Mouse (Mus musculus) embryonic facial prominence, embryonic 15.5 days (tissue): ENCODE data around the gene Socs5. TPM values are rescaled to one million over a fixed set of nuclear protein-coding genes. Genes with fewer than 3 reads are reported as not detected.

ENCODE experiments used
- ATAC-seq: fragments of 200-750 bp; cut with Nextera tagmentation; 2 replicates; pipeline ENCODE4 v1.8.0; 2017; ENCODE audit warnings: low read depth, moderate TSS enrichment; ENCODE audit not compliant: insufficient number of reproducible peaks, low FRiP score, low TSS enrichment
- H3K27ac ChIP-seq: fragments of 300-500 bp; sonication (generic); replicated peaks from 2 replicates; pipeline ENCODE4 v1.5.1; 2015; ENCODE audit warnings: mild to moderate bottlenecking, inconsistent platforms
- H3K27me3 ChIP-seq: fragments of 300-500 bp; sonication (generic); 2 replicates; pipeline ENCODE4 v1.6.1; 2015; ENCODE audit warnings: inconsistent platforms
- H3K36me3 ChIP-seq: fragments of 300-500 bp; sonication (generic); 2 replicates; pipeline ENCODE4 v1.6.1; 2015; ENCODE audit warnings: mild to moderate bottlenecking, inconsistent platforms
- H3K4me1 ChIP-seq: fragments of 300-500 bp; sonication (generic); 2 replicates; pipeline ENCODE4 v1.6.1; 2015; ENCODE audit warnings: inconsistent platforms
- H3K4me2 ChIP-seq: fragments of 300-500 bp; sonication (generic); replicated peaks from 2 replicates; pipeline ENCODE4 v1.6.1; 2015; ENCODE audit warnings: mild to moderate bottlenecking, inconsistent platforms
- H3K4me3 ChIP-seq: fragments of 300-500 bp; sonication (generic); replicated peaks from 2 replicates; pipeline ENCODE4 v1.5.1; 2015; ENCODE audit warnings: mild to moderate bottlenecking, inconsistent platforms
- H3K9ac ChIP-seq: fragments of 300-500 bp; sonication (generic); 2 replicates; pipeline ENCODE4 v1.6.1; 2015; ENCODE audit warnings: inconsistent platforms
- H3K9me3 ChIP-seq: fragments of 300-500 bp; sonication (generic); replicated peaks from 2 replicates; pipeline ENCODE4 v1.6.1; 2016; ENCODE audit warnings: inconsistent platforms
- WGBS: fragments of 180-500 bp; shearing (Covaris S2); methylation state at CpG from one replicate; pipeline ENCODE4 v1.1.7; 2015; 5-methylcytosine and 5-hydroxymethylcytosine counted together
- polyA plus RNA-seq: library from polyadenylated mRNA; unstranded; fragments of >200 nt; fragmentation: Nextera tagmentation; extraction: Ambion mirVana; gene quantifications from 2 replicates; pipeline ENCODE4 v1.2.1, GENCODE M21; 2015

Gene Socs5
- polyA plus RNA-seq, 1 experiment from 2014 or later: 20.6 TPM

DNA sequence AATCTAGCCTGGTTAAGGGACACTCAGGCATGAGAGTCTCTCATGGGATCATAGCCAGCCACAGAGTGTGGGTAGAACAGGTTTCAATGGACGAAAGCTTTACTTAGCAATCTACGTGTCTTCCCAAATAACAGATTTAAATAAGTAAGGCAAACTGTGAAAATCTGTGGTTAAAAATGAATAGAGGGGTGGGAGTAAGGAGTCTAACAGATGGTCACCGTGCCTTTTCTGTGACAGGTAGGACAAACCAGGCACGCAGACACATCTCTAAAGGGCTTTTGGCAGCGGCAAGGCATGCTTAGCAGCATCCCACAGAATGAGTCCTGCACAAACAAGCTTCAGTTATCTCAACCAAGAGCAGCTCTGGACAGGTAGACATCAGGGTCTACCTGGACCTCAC is 59.9 kb downstream of the Socs5 start:
- no peaks in the 10 kb centered on the region for H3K9me3 ChIP-seq
- H3K36me3 ChIP-seq: no peaks in the 10 kb centered on the region
- WGBS: 86% methylated on average over 5 of the region's 5 CpGs
- no peak overlapping the region for H3K4me3 ChIP-seq
- H3K4me2 ChIP-seq: no peak overlapping the region
- no peak for ATAC-seq
- no peaks in the 10 kb centered on the region for H3K27me3 ChIP-seq
- peaks cover 8% of the 10 kb centered on the region for H3K4me1 ChIP-seq
- H3K9ac ChIP-seq: no peak overlapping the region
- H3K27ac ChIP-seq: no peak overlapping the region

DNA sequence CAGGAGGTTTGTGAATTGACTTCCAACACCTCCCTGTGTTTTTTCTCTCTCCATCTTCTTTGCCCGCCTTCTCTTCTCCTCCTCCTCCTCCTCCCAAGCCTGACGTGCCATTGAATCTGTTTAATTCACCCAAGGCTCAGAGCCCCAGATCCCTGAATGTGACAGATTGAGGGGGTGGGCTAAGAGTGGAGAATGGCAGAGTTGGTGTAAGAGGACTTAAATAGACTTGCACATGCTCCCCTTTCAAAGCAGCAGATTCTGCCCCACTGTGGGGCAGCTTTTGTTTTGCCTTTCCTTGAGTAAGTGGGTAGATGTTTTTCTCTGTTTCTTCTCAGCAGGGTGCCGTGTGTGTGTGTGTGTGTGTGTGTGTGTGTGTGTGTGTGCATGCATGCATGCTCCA is 61.6 kb downstream of the Socs5 start:
- H3K9me3 ChIP-seq: no peaks in the 10 kb centered on the region
- WGBS: 54% methylated on average over 3 of the region's 3 CpGs
- H3K27ac ChIP-seq: no peak overlapping the region
- H3K9ac ChIP-seq: no peak overlapping the region
- peaks cover 7% of the 10 kb centered on the region for H3K4me1 ChIP-seq
- H3K27me3 ChIP-seq: no peaks in the 10 kb centered on the region
- H3K36me3 ChIP-seq: no peaks in the 10 kb centered on the region
- H3K4me2 ChIP-seq: no peak overlapping the region
- ATAC-seq: no peak
- no peak overlapping the region for H3K4me3 ChIP-seq

DNA sequence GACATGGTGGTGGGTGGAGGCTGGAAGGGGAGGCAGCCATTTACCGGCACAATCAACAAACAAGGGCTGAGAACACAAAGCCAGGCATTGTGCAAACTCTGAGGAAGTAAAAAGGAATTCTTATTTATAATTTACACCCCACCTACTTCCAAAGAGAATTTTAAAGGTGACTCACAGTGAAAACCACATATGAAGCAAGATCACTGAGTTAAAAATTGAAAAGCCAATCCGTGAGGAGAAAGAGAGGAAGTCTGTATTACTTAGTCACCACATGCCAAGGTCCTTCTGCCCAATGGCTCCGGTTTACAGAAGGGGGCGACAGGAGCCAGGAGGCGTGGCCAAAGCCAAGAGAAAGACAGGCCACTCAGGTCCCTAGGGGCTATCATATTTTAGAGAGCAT is 62.9 kb downstream of the Socs5 start:
- H3K36me3 ChIP-seq: no peaks in the 10 kb centered on the region
- WGBS: 32% methylated on average over 5 of the region's 5 CpGs
- no peak for ATAC-seq
- no peak overlapping the region for H3K9ac ChIP-seq
- H3K27ac ChIP-seq: no peak overlapping the region
- H3K27me3 ChIP-seq: no peaks in the 10 kb centered on the region
- H3K4me3 ChIP-seq: no peak overlapping the region
- peaks cover 12% of the 10 kb centered on the region for H3K4me1 ChIP-seq
- no peaks in the 10 kb centered on the region for H3K9me3 ChIP-seq
- no peak overlapping the region for H3K4me2 ChIP-seq

DNA sequence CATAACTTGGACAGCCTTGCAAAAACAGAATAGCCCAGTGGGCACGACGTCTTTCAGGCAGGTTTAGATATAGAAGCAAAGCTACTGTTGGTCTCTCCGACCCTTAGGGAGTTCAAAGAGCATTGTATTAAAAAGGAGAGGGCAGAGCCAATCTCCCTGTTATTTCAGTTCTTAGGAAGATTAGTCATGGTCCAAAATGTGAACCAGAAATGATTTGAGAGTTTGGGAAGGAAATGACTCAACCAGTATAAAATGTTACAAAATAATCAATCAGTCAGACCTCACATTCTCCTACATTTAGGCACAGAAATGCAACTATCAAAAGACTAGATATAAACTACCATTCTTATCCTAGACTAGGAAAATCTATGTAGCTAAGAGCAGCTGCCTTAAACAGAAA is 64.6 kb downstream of the Socs5 start:
- H3K9ac ChIP-seq: no peak overlapping the region
- no peaks in the 10 kb centered on the region for H3K27me3 ChIP-seq
- no peaks in the 10 kb centered on the region for H3K9me3 ChIP-seq
- ATAC-seq: no peak
- 66% methylated on average over 3 of the region's 3 CpGs for WGBS
- H3K27ac ChIP-seq: no peak overlapping the region
- peaks cover 27% of the 10 kb centered on the region for H3K4me1 ChIP-seq
- no peak overlapping the region for H3K4me2 ChIP-seq
- H3K4me3 ChIP-seq: no peak overlapping the region
- no peaks in the 10 kb centered on the region for H3K36me3 ChIP-seq

DNA sequence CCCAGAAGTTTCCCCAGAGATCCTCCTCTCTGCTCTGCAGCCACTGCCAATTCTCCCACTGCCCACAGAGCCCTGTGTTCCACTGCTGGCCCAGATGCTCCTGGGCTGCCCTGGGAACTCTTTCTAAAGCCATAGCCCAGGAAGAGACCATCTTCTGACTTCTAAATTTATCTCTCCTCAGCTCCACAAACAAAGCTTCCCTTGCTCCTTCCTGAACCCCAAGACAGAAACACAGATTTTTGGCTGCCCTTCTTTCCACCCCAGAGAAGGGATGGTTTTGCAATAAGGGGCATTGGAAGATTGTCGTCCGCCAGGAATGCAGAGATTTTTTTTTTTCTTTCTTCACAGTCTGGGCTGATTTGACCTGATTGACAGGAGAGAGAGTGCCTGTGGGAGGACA is 66.5 kb downstream of the Socs5 start:
- ATAC-seq: no peak

DNA sequence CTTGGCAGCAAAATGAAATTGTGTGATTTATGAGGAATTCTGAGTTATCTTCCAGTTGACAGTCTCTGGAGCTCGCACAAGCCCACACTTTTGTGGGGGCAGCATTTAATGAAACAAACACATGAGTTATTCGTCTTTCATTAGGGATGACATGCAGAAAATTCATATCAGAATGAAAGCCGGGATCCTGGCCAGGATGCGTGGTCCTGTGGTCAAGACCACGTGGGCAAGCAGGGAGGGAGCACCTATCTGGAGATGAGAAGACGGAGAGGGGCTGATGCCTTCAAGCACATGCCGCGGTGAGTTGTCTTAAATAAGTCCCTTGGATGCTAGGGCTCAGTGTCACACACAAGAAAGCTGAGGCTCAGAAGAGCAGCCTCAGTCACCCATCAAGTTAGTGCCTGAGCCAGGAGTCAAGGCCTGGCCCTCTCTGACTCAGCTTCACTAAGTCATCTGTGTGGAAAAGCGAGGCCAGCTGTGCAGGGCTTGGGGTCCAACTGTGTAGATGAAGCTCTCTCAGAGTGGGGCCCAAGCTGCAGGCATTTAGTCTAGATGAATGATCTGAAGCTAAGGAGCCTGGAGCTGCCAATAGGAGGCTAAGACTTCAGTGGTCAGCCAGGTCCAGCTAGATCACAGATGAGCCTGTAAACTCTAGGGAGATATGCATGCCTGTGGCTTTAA is 67.3 kb downstream of the Socs5 start:
- no peak for ATAC-seq
- no peak overlapping the region for H3K4me3 ChIP-seq
- no peaks in the 10 kb centered on the region for H3K36me3 ChIP-seq
- 73% methylated on average over 9 of the region's 9 CpGs for WGBS
- no peaks in the 10 kb centered on the region for H3K27me3 ChIP-seq
- no peak overlapping the region for H3K4me2 ChIP-seq
- H3K4me1 ChIP-seq: peaks cover 41% of the 10 kb centered on the region
- peak overlapping the region; percentile 71 for H3K27ac ChIP-seq
- H3K9ac ChIP-seq: no peak overlapping the region
- H3K9me3 ChIP-seq: no peaks in the 10 kb centered on the region

More for the DNA sequence above, 66.5 kb downstream of the Socs5 start:
- Histone ChIP-seq H3K9ac (no peak overlapping the region), H3K27me3 (no peaks in the 10 kb centered on the region), H3K4me2 (no peak overlapping the region), H3K9me3 (no peaks in the 10 kb centered on the region), H3K36me3 (no peaks in the 10 kb centered on the region), H3K4me1 (peaks cover 34% of the 10 kb centered on the region), H3K4me3 (no peak overlapping the region), H3K27ac (peak overlapping the region; percentile 71; the same call in 1 of the 2 replicates)
- WGBS: 62% methylated on average over 2 of the region's 2 CpGs

DNA sequence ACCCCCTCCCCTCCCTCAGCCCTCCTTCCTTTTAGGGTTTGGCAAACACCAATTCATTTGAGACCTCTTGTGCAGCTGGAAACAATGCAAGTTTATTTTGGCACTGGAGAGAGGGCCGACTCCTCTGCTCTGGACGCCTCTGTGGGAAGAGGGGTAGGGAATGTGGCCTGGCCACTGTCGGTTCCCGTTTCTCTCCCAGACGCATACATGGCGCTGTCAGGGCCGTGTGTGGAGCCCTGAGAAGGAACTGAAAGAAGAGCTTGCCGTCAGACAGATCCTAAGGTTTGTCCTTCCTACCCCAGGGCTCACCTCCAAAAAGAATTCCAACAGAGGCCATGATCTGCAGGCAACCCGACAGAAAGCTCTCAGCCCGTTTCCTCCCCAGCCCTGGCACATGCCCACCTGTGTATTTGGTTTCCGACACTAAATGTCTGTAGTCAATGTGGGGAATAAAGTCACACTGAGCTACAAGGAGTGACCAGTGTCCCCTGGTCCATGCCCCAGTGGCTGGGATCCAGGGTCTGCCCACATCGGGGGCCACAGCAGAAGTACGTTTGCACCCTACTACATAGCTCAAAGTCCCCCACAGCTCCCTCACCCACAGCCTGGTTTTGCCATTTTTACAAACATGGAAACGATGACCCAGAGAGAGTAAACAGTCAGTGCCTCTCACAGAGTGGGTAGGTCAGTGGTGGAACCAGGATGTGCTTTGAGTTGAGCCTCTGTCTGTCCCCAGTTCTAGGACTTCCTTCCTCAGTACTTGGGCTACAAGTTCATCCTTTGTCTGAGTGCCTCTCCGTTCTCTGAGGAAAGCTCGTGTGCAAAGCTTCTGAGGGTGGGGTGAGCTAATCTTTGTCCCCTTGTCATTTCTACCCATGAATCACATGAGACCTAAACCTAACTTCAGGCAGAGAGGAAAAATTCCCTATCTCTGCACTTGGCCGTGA is 68.9 kb downstream of the Socs5 start:
- Histone ChIP-seq H3K4me1 (peaks cover 52% of the 10 kb centered on the region), H3K9ac (no peak overlapping the region), H3K36me3 (no peaks in the 10 kb centered on the region), H3K9me3 (no peaks in the 10 kb centered on the region), H3K27me3 (no peaks in the 10 kb centered on the region), H3K27ac (peak overlapping the region; percentile 70), H3K4me3 (no peak overlapping the region), H3K4me2 (no peak overlapping the region)
- ATAC-seq: 0 out of 2 replicates have a peak, but pooled peaks have one; percentile 34
- 55% methylated on average over 17 of the region's 17 CpGs for WGBS

DNA sequence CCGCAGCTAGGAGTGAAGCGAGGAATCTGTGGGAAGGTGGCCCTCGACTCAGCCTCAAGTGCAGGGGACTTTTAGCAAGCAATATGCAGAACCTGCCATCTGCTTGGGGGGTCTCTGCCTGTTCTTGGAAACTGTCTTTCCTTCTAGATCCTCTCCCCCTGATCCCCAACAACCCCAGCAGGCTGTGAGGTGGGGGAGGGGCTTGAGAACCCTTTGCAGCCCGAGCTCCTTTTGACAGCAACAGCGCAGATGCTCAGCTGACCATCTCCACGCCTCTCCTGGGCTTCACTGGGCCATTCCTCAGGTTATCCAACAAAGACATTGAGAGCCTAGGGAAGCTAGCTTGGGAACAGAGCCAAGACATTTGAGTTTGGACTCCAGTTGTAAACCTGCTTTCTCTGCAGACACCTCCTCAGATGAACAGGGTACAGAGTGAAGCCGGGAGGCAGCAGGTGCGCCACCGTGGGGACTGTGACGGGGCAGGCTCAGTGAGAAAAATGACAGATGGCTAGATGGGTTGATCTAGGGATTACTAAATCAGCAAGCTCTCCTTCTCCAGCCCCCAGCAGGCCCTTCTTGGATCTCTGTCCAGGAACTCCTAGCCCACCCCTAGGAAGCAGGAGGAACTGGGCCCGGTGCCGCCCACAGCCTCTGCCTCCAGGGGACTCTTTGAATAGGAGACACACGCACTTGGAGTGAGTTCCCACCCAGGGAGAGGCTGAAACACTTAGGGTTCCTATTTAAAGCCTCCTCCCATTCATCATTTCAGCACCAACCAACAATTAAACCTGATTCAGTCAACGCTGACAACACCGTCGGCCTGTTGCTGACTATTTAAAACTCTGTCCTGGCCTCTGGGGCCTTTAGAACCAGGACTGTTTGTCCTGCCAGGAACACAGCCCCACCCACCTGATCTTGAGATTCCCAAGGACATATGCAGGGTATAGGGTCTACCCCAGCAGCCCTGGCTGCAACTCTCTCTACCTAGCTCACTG is 71.4 kb downstream of the Socs5 start:
- H3K9me3 ChIP-seq: no peaks in the 10 kb centered on the region
- no peak overlapping the region for H3K4me2 ChIP-seq
- peaks cover 52% of the 10 kb centered on the region for H3K4me1 ChIP-seq
- ATAC-seq: 0 out of 2 replicates have a peak, but pooled peaks have one; percentile 31
- no peaks in the 10 kb centered on the region for H3K27me3 ChIP-seq
- no peaks in the 10 kb centered on the region for H3K36me3 ChIP-seq
- 39% methylated on average over 16 of the region's 16 CpGs for WGBS
- H3K9ac ChIP-seq: no peak overlapping the region
- no peak overlapping the region for H3K4me3 ChIP-seq
- H3K27ac ChIP-seq: peak overlapping the region; percentile 36; the same call in 1 of the 2 replicates

DNA sequence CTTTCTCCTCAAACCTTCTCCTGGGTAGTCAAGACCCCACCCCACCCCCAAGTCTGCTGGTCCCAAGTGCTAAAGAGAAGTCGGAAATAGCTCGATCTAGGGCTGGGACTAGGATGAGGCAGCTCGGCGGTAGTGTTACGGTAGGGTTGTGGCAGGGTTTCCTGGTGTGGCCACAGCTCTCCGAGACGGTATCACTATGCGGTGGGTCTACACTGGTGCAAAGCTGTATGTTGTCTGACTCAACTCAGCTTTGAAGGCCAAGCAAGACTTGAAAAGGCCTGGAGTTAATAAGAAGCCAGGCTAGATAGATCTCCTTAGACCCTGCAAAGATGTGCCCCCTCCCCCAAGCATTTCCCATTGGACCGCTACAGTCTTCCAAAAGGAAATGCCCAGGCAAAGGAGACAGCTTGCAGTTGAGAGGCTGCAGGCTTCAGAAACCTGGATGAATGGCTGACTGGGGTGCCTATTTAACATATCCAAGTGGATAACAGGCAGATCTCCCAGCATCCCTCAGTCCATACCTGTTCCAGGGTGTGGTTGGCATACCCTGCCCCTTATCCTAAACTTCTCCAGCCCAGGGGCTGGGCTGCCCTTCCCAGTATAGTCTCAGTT is 72.6 kb downstream of the Socs5 start:
- Histone ChIP-seq H3K4me2 (no peak overlapping the region), H3K27me3 (no peaks in the 10 kb centered on the region), H3K9me3 (no peaks in the 10 kb centered on the region), H3K9ac (no peak overlapping the region), H3K4me1 (peaks cover 45% of the 10 kb centered on the region), H3K4me3 (no peak overlapping the region), H3K27ac (no peak overlapping the region), H3K36me3 (no peaks in the 10 kb centered on the region)
- WGBS: 80% methylated on average over 9 of the region's 9 CpGs
- no peak for ATAC-seq

DNA sequence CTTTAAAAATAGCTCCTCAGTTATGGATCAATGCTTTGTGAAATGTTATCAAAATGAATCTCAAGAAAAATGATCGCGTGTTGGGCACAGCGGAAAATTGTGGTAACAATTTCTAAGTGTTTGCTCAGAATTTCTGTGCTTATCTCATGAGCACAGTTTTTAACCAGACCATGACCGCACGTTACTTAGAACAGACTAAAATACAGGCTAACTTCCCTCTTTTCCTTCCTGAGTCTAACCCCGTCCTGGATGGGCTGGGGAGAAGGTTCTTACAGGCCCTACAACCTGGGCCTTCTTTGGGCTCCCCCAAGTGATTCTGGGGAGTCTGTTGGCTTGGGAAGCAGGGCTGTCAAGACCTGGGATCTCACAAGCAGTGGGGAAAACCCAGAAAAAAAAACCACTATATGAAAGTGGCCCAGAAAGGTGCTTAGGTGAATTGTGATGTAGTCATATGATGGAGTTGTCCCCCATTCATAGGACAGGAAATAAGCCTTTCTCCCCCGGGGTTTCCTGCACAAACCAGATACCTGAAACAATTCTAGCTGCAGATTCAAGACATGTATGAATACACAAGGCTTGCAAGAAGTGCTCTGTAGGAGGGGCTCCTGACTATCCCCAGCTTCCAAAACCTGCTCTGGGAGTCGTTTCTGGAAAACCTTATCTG is 74.3 kb downstream of the Socs5 start:
- Histone ChIP-seq H3K4me3 (no peak overlapping the region), H3K4me2 (no peak overlapping the region), H3K27me3 (no peaks in the 10 kb centered on the region), H3K27ac (no peak overlapping the region), H3K4me1 (peaks cover 42% of the 10 kb centered on the region), H3K36me3 (no peaks in the 10 kb centered on the region), H3K9ac (no peak overlapping the region), H3K9me3 (no peaks in the 10 kb centered on the region)
- 74% methylated on average over 8 of the region's 8 CpGs for WGBS
- no peak for ATAC-seq
